Comparison of ENCODE assay signal across 9 mouse cellular contexts in genomic region chr7:45075405-45075804, GRCm38 (mm10). TPM values are rescaled to one million over a fixed set of nuclear protein-coding genes. Genes with fewer than 3 reads are reported as not detected.
DNase-seq lines count a peak whose midpoint lies in the region; ATAC-seq and TF ChIP-seq lines count a peak whose summit lies in the region.
"Had no signal": no experiment of that assay in that cellular context is flagged by ENCODE, and none has a peak within 500 bp of the region (broad histone marks: within the 10 kb centered on the region; RNA-seq: fewer than 3 reads in every experiment).

No protein-coding gene starts in this region.

- H3K36me3 ChIP-seq in kidney, postnatal 0 days (ENCODE audit: insufficient read depth, low read length), result peaks cover 26% of the 10 kb centered on the region; the same call in 1 of the 2 replicates
- peaks cover 8% of the 10 kb centered on the region for H3K36me3 ChIP-seq in heart, embryonic 11.5 days (ENCODE audit: control insufficient read depth, insufficient read depth, low read length)

- ATAC-seq in kidney, postnatal 0 days (replicated peaks; ENCODE audit: low FRiP score, low read depth), result no peak
- ATAC-seq in heart, embryonic 11.5 days (replicated peaks; ENCODE audit: insufficient number of reproducible peaks, low FRiP score, low TSS enrichment), result 0 out of 2 replicates have a peak, but pooled peaks have one; percentile 35

- no peak overlapping the region for H3K4me3 ChIP-seq in kidney, postnatal 0 days (replicated peaks; ENCODE audit: low read depth, low read length)
- no peak overlapping the region for H3K4me3 ChIP-seq in heart, embryonic 11.5 days (ENCODE audit: low read depth, low read length)
- H3K4me3 ChIP-seq: lung, embryonic 15.5 days had no signal

- no peaks in the 10 kb centered on the region for H3K4me1 ChIP-seq in kidney, postnatal 0 days (replicated peaks; ENCODE audit: insufficient read depth, low read length)
- H3K4me1 ChIP-seq in heart, embryonic 11.5 days (ENCODE audit: control insufficient read depth, insufficient read depth, low read length), result peaks cover 13% of the 10 kb centered on the region
- H3K4me1 ChIP-seq: lung, embryonic 15.5 days had no signal

- H3K9ac ChIP-seq in kidney, postnatal 0 days (ENCODE audit: low read depth, low read length), result no peak overlapping the region
- peak overlapping the region; percentile 56; the same call in 1 of the 2 replicates for H3K9ac ChIP-seq in heart, embryonic 11.5 days (ENCODE audit: low read depth, low read length)
- H3K9ac ChIP-seq: lung, embryonic 15.5 days had no signal

- no peak overlapping the region for H3K4me2 ChIP-seq in kidney, postnatal 0 days (ENCODE audit: low read length)
- H3K4me2 ChIP-seq in heart, embryonic 11.5 days, result peak overlapping the region; percentile 22; the same call in 1 of the 2 replicates
- H3K4me2 ChIP-seq: lung, embryonic 15.5 days; midbrain, embryonic 11.5 days had no signal

- DNase-seq in kidney, postnatal 0 days (ENCODE audit: low spot score), result no peak
- no peak for DNase-seq in kidney, postnatal 10 days
- DNase-seq in adrenal gland, postnatal 10 days, result peak; percentile 68
- peak; percentile 83 for DNase-seq in skeletal muscle tissue, adult 2 months (ENCODE audit: low read depth, low spot score)
- DNase-seq in thymus, postnatal 25 days, result no peak
- DNase-seq in cerebellum, postnatal 10 days, result no peak

- WGBS in kidney, postnatal 0 days, result 52% methylated on average over 4 of the region's 4 CpGs
- 45% methylated on average over 4 of the region's 4 CpGs for WGBS in heart, embryonic 11.5 days (ENCODE audit: insufficient replicate concordance)

- 0 out of 2 replicates have a peak overlapping the region, but pooled peaks have one; percentile 28 for H3K27ac ChIP-seq in kidney, postnatal 0 days
- peak overlapping the region; percentile 82 for H3K27ac ChIP-seq in heart, embryonic 11.5 days (ENCODE audit: low read depth, low read length)
- H3K27ac ChIP-seq: lung, embryonic 15.5 days had no signal

- TF ChIP-seq CTCF in kidney, postnatal 0 days (IDR thresholded peaks at IDR 0.05; ENCODE audit: low read depth), result no peak

- no peaks in the 10 kb centered on the region for H3K27me3 ChIP-seq in kidney, postnatal 0 days (ENCODE audit: insufficient read depth, low read length)
- H3K27me3 ChIP-seq in heart, embryonic 11.5 days (ENCODE audit: control insufficient read depth, insufficient read depth, low read length), result no peaks in the 10 kb centered on the region
- H3K27me3 ChIP-seq: lung, embryonic 15.5 days had no signal

- H3K9me3 ChIP-seq in kidney, postnatal 0 days (replicated peaks; ENCODE audit: low read length), result no peaks in the 10 kb centered on the region
- no peaks in the 10 kb centered on the region for H3K9me3 ChIP-seq in heart, embryonic 11.5 days (replicated peaks; ENCODE audit: control insufficient read depth, low read length)
- H3K9me3 ChIP-seq: lung, embryonic 15.5 days had no signal

RNA-seq across cellular contexts. Expression of gene Prrg2, which starts 12.9 kb away (rescaled TPM):
- polyA plus RNA-seq in kidney, postnatal 0 days (2015; fragmentation: Nextera tagmentation; extraction: Ambion mirVana), result 44.3 and 45.1 TPM in 2 replicates
- total RNA-seq in adrenal gland, postnatal 10 days (2021), result 10 to 100 TPM; 18.5 to 20.0 TPM
- 11.7 and 13.3 TPM in 2 replicates for polyA plus RNA-seq in heart, embryonic 11.5 days (2014; fragmentation: Nextera tagmentation; extraction: Ambion mirVana)

RNA-seq across cellular contexts. Expression of gene Nosip, which starts 13.2 kb away (rescaled TPM):
- 65.0 and 65.3 TPM in 2 replicates for polyA plus RNA-seq in kidney, postnatal 0 days (2015; fragmentation: Nextera tagmentation; extraction: Ambion mirVana)
- total RNA-seq in adrenal gland, postnatal 10 days (2021), result 10 to 100 TPM; 39.7 to 45.9 TPM
- 54.2 and 58.9 TPM in 2 replicates for polyA plus RNA-seq in heart, embryonic 11.5 days (2014; fragmentation: Nextera tagmentation; extraction: Ambion mirVana)

RNA-seq across cellular contexts. Expression of gene Rcn3, which starts 16.6 kb away (rescaled TPM):
- polyA plus RNA-seq in kidney, postnatal 0 days (2015; fragmentation: Nextera tagmentation; extraction: Ambion mirVana), result 215 and 228 TPM in 2 replicates
- total RNA-seq in adrenal gland, postnatal 10 days (2021), result 10 to 100 TPM; 65.2 to 71.2 TPM
- polyA plus RNA-seq in heart, embryonic 11.5 days (2014; fragmentation: Nextera tagmentation; extraction: Ambion mirVana), result 339 and 341 TPM in 2 replicates

RNA-seq across cellular contexts. Expression of gene Prr12, which starts 22.7 kb away (rescaled TPM):
- 5.8 and 6.1 TPM in 2 replicates for polyA plus RNA-seq in kidney, postnatal 0 days (2015; fragmentation: Nextera tagmentation; extraction: Ambion mirVana)
- 10 to 100 TPM; 36.9 to 51.9 TPM for total RNA-seq in adrenal gland, postnatal 10 days (2021)
- polyA plus RNA-seq in heart, embryonic 11.5 days (2014; fragmentation: Nextera tagmentation; extraction: Ambion mirVana), result 7.9 and 12.1 TPM in 2 replicates

RNA-seq across cellular contexts. Expression of gene Fcgrt, which starts 28.2 kb away (rescaled TPM):
- 134 and 145 TPM in 2 replicates for polyA plus RNA-seq in kidney, postnatal 0 days (2015; fragmentation: Nextera tagmentation; extraction: Ambion mirVana)
- total RNA-seq in adrenal gland, postnatal 10 days (2021), result 100 to 1,000 TPM; 169 to 185 TPM
- polyA plus RNA-seq in heart, embryonic 11.5 days (2014; fragmentation: Nextera tagmentation; extraction: Ambion mirVana), result 15.1 and 20.5 TPM in 2 replicates

Comparison
In these comparisons a context has a peak if more than half of its experiments do, and no peak if none do; other contexts are left out.
1. DNase-seq: peak in adrenal gland, postnatal 10 days (single experiment) and skeletal muscle tissue, adult 2 months (single experiment); none in kidney, postnatal 0 days (single experiment), kidney, postnatal 10 days (single experiment), thymus, postnatal 25 days (single experiment) and cerebellum, postnatal 10 days (0 of 2).